Mouse (Mus musculus) gastrocnemius, postnatal 14 days (tissue): Measurements from ENCODE around the gene Hmgcs1. TPM values are rescaled to one million over a fixed set of nuclear protein-coding genes. Genes with fewer than 3 reads are reported as not detected.

ENCODE experiments used
- DNase-seq: peaks from one replicate; pipeline ENCODE4 v3.0.0; 2021; ENCODE audit warnings: mixed read lengths
- intact Hi-C: fragments of 180-260 bp; cut with DNase I; formaldehyde crosslinking; loops from one replicate; pipeline ENCODE4 v1.15.1; 2025; ENCODE audit warnings: low total_unique reads
- total RNA-seq, 2 experiments: library from RNA; stranded (reverse); gene quantifications; 2 replicates each; pipeline ENCODE4 v1.2.3; 2021

Gene Hmgcs1
- total RNA-seq, 2 experiments from 2014 or later = 32.3 to 49.3 TPM

GRCm38 (mm10) chr13:119741390-119742237 lies 51.4 kb downstream of the Hmgcs1 start:
- no peak for DNase-seq

GRCm38 (mm10) chr13:119742711-119743415 lies 52.7 kb downstream of the Hmgcs1 start:
- intact Hi-C loops = no loop called here
- no peak for DNase-seq

More at GRCm38 (mm10) chr13:119741390-119742237, 51.4 kb downstream of the Hmgcs1 start:
- intact Hi-C loops = no loop called here

- intact Hi-C loops = no loop called here
- DNase-seq = no peak
Measured at GRCm38 (mm10) chr13:119743470-119743869, 53.3 kb downstream of the Hmgcs1 start.

- DNase-seq = no peak
Measured at GRCm38 (mm10) chr13:119746930-119747329, 56.8 kb downstream of the Hmgcs1 start.

GRCm38 (mm10) chr13:119753859-119754634 lies 63.9 kb downstream of the Hmgcs1 start:
- no peak for DNase-seq
- intact Hi-C loops = no loop called here

More at GRCm38 (mm10) chr13:119746930-119747329, 56.8 kb downstream of the Hmgcs1 start:
- intact Hi-C loops = no loop called here

- DNase-seq = no peak
- intact Hi-C loops = no loop called here
Measured at GRCm38 (mm10) chr13:119754635-119755020, 64.4 kb downstream of the Hmgcs1 start.

GRCm38 (mm10) chr13:119755141-119755547 lies 65.0 kb downstream of the Hmgcs1 start:
- peak; percentile 30 for DNase-seq
- intact Hi-C loops = no loop called here

- DNase-seq = peak; percentile 84
- intact Hi-C loops = no loop called here
Measured at GRCm38 (mm10) chr13:119755681-119756471, 65.7 kb downstream of the Hmgcs1 start, which contains the start of gene Nim1k. Gene Nim1k (minus strand): TSS chr13:119755882.

- DNase-seq = no peak
- intact Hi-C loops = no loop called here
Measured at GRCm38 (mm10) chr13:119756831-119757230, 66.7 kb downstream of the Hmgcs1 start.

Other genes with a start within 250 kb of the Hmgcs1 start
- gene 4833420G17Rik, start 227.6 kb upstream of the Hmgcs1 start, total RNA-seq = 1 to 10 TPM; 6.2 to 6.5 TPM
- gene Tmem267, start 202.3 kb upstream of the Hmgcs1 start, total RNA-seq = 1 to 10 TPM; 6.3 to 8.6 TPM
- under 1 TPM; 0.40 to 0.74 TPM for gene 3110070M22Rik, start 202.0 kb upstream of the Hmgcs1 start, total RNA-seq
- gene Ccl28, start 66.6 kb upstream of the Hmgcs1 start, total RNA-seq = under 1 TPM; 0.16 to 0.27 TPM
- gene Nim1k, start 65.5 kb downstream of the Hmgcs1 start, total RNA-seq = 1 to 10 TPM; 1.3 to 1.7 TPM
- gene Zfp131, start 100.5 kb downstream of the Hmgcs1 start, total RNA-seq = 10 to 100 TPM; 13.7 to 15.6 TPM
- gene AF067063, start 139.8 kb downstream of the Hmgcs1 start, total RNA-seq = not detected
- not detected for gene D13Ertd608e, start 145.6 kb downstream of the Hmgcs1 start, total RNA-seq
- not detected for gene Tcstv1, start 204.4 kb downstream of the Hmgcs1 start, total RNA-seq
- not detected for gene Gm21761, start 238.9 kb downstream of the Hmgcs1 start, total RNA-seq